Mouse (Mus musculus) forebrain, embryonic 10.5 days (tissue): ENCODE results near the gene Capn13. TPM values are rescaled to one million over a fixed set of nuclear protein-coding genes. Genes with fewer than 3 reads are reported as not detected.

Source experiments
- DNase-seq: peaks from one replicate; pipeline ENCODE4 v3.0.0-alpha.2; 2017; ENCODE audit warnings: low spot score; ENCODE audit errors: extremely low spot score
- H3K27ac ChIP-seq: fragments of 300-500 bp; sonication (generic); 2 replicates; pipeline ENCODE4 v1.5.1; 2016; ENCODE audit warnings: mild to moderate bottlenecking
- H3K27me3 ChIP-seq: fragments of 300-500 bp; sonication (generic); 2 replicates; pipeline ENCODE4 v1.6.1; 2016; ENCODE audit warnings: mild to moderate bottlenecking; ENCODE audit not compliant: poor library complexity, severe bottlenecking
- H3K36me3 ChIP-seq: fragments of 300-500 bp; sonication (generic); replicated peaks from 2 replicates; pipeline ENCODE4 v1.6.1; 2016; ENCODE audit warnings: mild to moderate bottlenecking, moderate library complexity
- H3K4me1 ChIP-seq: fragments of 300-500 bp; sonication (generic); 2 replicates; pipeline ENCODE4 v1.6.1; 2016
- H3K4me3 ChIP-seq: fragments of 300-500 bp; sonication (generic); 2 replicates; pipeline ENCODE4 v1.5.1; 2016; ENCODE audit warnings: mild to moderate bottlenecking, moderate library complexity
- H3K9me3 ChIP-seq: fragments of 300-500 bp; sonication (generic); 2 replicates; pipeline ENCODE4 v1.6.1; 2016; ENCODE audit warnings: mild to moderate bottlenecking, moderate library complexity
- WGBS: fragments of 180-500 bp; shearing (Covaris S2); methylation state at CpG from one replicate; pipeline ENCODE4 v1.1.7; 2016; 5-methylcytosine and 5-hydroxymethylcytosine counted together
- polyA plus RNA-seq: library from polyadenylated mRNA; unstranded; fragments of >200 nt; fragmentation: Nextera tagmentation; extraction: Ambion mirVana; gene quantifications from 2 replicates; pipeline ENCODE4 v1.2.1, GENCODE M21; 2016

Capn13 gene
- polyA plus RNA-seq, 1 experiment from 2014 or later: not detected

DNA sequence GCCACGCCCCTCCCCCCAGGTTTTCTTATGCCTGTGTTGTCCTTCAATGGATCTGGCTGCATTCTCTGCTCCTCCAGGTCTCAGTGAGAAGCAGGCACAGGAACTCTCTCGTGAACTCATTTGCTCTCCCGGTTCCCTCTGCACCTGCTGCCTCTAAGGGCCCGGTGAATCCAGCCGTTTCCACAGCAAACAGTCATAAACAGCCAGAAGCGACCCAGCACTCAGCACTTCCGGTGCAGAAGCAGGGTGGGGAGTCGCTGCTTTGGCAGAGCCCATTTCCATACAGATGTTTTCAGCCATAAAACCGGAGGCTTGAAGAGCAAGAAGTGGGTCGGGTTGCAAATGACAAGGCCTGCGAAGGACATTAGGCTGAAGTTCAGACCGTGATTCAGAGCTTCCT, 142.0 kb downstream of the Capn13 start:
- H3K4me3 ChIP-seq: no peak overlapping the region
- H3K27me3 ChIP-seq: no peaks in the 10 kb centered on the region
- no peak overlapping the region for H3K27ac ChIP-seq
- 64% methylated on average over 12 of the region's 12 CpGs for WGBS
- H3K36me3 ChIP-seq: no peaks in the 10 kb centered on the region
- H3K9me3 ChIP-seq: no peaks in the 10 kb centered on the region
- peaks cover 4% of the 10 kb centered on the region; the same call in 1 of the 2 replicates for H3K4me1 ChIP-seq
- no peak for DNase-seq
